Mouse (Mus musculus) forebrain, embryonic 13.5 days (tissue): Measurements from ENCODE around the gene Otx2. TPM values are rescaled to one million over a fixed set of nuclear protein-coding genes. Genes with fewer than 3 reads are reported as not detected.
A peak's percentile ranks its signal among the peaks of the same experiment; 100 is the strongest.

Experiments
- ATAC-seq: fragments of 200-750 bp; cut with Nextera tagmentation; 2 replicates; pipeline ENCODE4 v1.8.0; 2017
- H3K27ac ChIP-seq: fragments of 300-500 bp; sonication (generic); 2 replicates; pipeline ENCODE4 v1.5.1; 2015; ENCODE audit warnings: inconsistent platforms, mild to moderate bottlenecking, moderate library complexity
- H3K27me3 ChIP-seq: fragments of 300-500 bp; sonication (generic); 2 replicates; pipeline ENCODE4 v1.6.1; 2015; ENCODE audit warnings: mild to moderate bottlenecking, inconsistent platforms
- H3K36me3 ChIP-seq: fragments of 300-500 bp; sonication (generic); 2 replicates; pipeline ENCODE4 v1.6.1; 2015; ENCODE audit warnings: mild to moderate bottlenecking, inconsistent platforms; ENCODE audit not compliant: poor library complexity, severe bottlenecking
- H3K4me1 ChIP-seq: fragments of 300-500 bp; sonication (generic); 2 replicates; pipeline ENCODE4 v1.6.1; 2015; ENCODE audit warnings: inconsistent platforms
- H3K4me2 ChIP-seq: fragments of 300-500 bp; sonication (generic); 2 replicates; pipeline ENCODE4 v1.6.1; 2015; ENCODE audit warnings: inconsistent platforms, mild to moderate bottlenecking, moderate library complexity
- H3K4me3 ChIP-seq: fragments of 300-500 bp; sonication (generic); 2 replicates; pipeline ENCODE4 v1.5.1; 2015; ENCODE audit warnings: mild to moderate bottlenecking, inconsistent platforms
- H3K9ac ChIP-seq: fragments of 300-500 bp; sonication (generic); 2 replicates; pipeline ENCODE4 v1.6.1; 2015; ENCODE audit warnings: mild to moderate bottlenecking, inconsistent platforms
- H3K9me3 ChIP-seq: fragments of 300-500 bp; sonication (generic); replicated peaks from 2 replicates; pipeline ENCODE4 v1.6.1; 2016; ENCODE audit warnings: inconsistent platforms
- WGBS: fragments of 180-500 bp; shearing (Covaris S2); methylation state at CpG from one replicate; pipeline ENCODE4 v1.1.7; 2015; 5-methylcytosine and 5-hydroxymethylcytosine counted together
- polyA plus RNA-seq: library from polyadenylated mRNA; unstranded; fragments of >200 nt; fragmentation: Nextera tagmentation; extraction: Ambion mirVana; gene quantifications from 2 replicates; pipeline ENCODE4 v1.2.1, GENCODE M21; 2015

Otx2 gene
- polyA plus RNA-seq, 1 experiment from 2014 or later, result 24.9 TPM

GRCm38 (mm10) chr14:48659661-48660060 is 14.0 kb downstream of the Otx2 start:
- 49% methylated on average over 4 of the region's 4 CpGs for WGBS
- H3K9me3 ChIP-seq, result no peaks in the 10 kb centered on the region
- H3K36me3 ChIP-seq, result no peaks in the 10 kb centered on the region
- H3K4me2 ChIP-seq, result no peak overlapping the region
- peaks cover 34% of the 10 kb centered on the region for H3K4me1 ChIP-seq
- no peak overlapping the region for H3K27ac ChIP-seq
- H3K27me3 ChIP-seq, result peaks cover 93% of the 10 kb centered on the region
- no peak overlapping the region for H3K4me3 ChIP-seq
- H3K9ac ChIP-seq, result no peak overlapping the region
- ATAC-seq, result no peak

GRCm38 (mm10) chr14:48657241-48657640 is 16.4 kb downstream of the Otx2 start:
- no peak overlapping the region for H3K4me2 ChIP-seq

GRCm38 (mm10) chr14:48656711-48657110 is 16.9 kb downstream of the Otx2 start:
- H3K4me2 ChIP-seq, result no peak overlapping the region
- no peak overlapping the region for H3K9ac ChIP-seq
- H3K4me1 ChIP-seq, result peaks cover 18% of the 10 kb centered on the region
- no peak overlapping the region for H3K27ac ChIP-seq
- H3K9me3 ChIP-seq, result no peaks in the 10 kb centered on the region
- H3K27me3 ChIP-seq, result peaks cover 100% of the 10 kb centered on the region
- 59% methylated on average over 4 of the region's 4 CpGs for WGBS
- no peaks in the 10 kb centered on the region for H3K36me3 ChIP-seq
- no peak overlapping the region for H3K4me3 ChIP-seq
- no peak for ATAC-seq

More at GRCm38 (mm10) chr14:48657241-48657640, 16.4 kb downstream of the Otx2 start:
- Histone ChIP-seq H3K4me1 (peaks cover 18% of the 10 kb centered on the region), H3K9me3 (no peaks in the 10 kb centered on the region), H3K9ac (no peak overlapping the region), H3K36me3 (no peaks in the 10 kb centered on the region), H3K27ac (no peak overlapping the region), H3K27me3 (peaks cover 100% of the 10 kb centered on the region), H3K4me3 (no peak overlapping the region)
- ATAC-seq, result no peak
- 66% methylated on average over 6 of the region's 6 CpGs for WGBS

- Histone ChIP-seq H3K9ac (no peak overlapping the region), H3K27ac (no peak overlapping the region), H3K4me1 (peaks cover 21% of the 10 kb centered on the region), H3K36me3 (no peaks in the 10 kb centered on the region), H3K4me2 (peak overlapping the region; percentile 30), H3K4me3 (no peak overlapping the region), H3K27me3 (peaks cover 100% of the 10 kb centered on the region), H3K9me3 (no peaks in the 10 kb centered on the region)
- ATAC-seq, result no peak
- WGBS, result 9% methylated on average over 21 of the region's 21 CpGs
Measured at GRCm38 (mm10) chr14:48655792-48656550, 17.6 kb downstream of the Otx2 start.

GRCm38 (mm10) chr14:48655073-48655791 is 18.4 kb downstream of the Otx2 start:
- H3K27ac ChIP-seq, result peak overlapping the region; percentile 14; the same call in 1 of the 2 replicates
- peak overlapping the region; percentile 30 for H3K4me2 ChIP-seq
- no peak; the same call in 1 of the 2 replicates for ATAC-seq
- H3K27me3 ChIP-seq, result peaks cover 100% of the 10 kb centered on the region
- H3K9me3 ChIP-seq, result no peaks in the 10 kb centered on the region
- H3K36me3 ChIP-seq, result no peaks in the 10 kb centered on the region
- H3K4me1 ChIP-seq, result peaks cover 21% of the 10 kb centered on the region
- H3K9ac ChIP-seq, result no peak overlapping the region
- H3K4me3 ChIP-seq, result no peak overlapping the region
- 14% methylated on average over 33 of the region's 33 CpGs for WGBS

- Histone ChIP-seq H3K9ac (no peak overlapping the region), H3K9me3 (no peaks in the 10 kb centered on the region), H3K27ac (peak overlapping the region; percentile 14; the same call in 1 of the 2 replicates), H3K4me1 (peaks cover 21% of the 10 kb centered on the region), H3K4me3 (no peak overlapping the region), H3K4me2 (no peak overlapping the region), H3K36me3 (no peaks in the 10 kb centered on the region), H3K27me3 (peaks cover 98% of the 10 kb centered on the region)
- WGBS, result 12% methylated on average over 20 of the region's 20 CpGs
- no peak for ATAC-seq
Measured at GRCm38 (mm10) chr14:48654551-48655072, 19.0 kb downstream of the Otx2 start.

GRCm38 (mm10) chr14:48653676-48654510 is 19.7 kb downstream of the Otx2 start:
- H3K36me3 ChIP-seq, result no peaks in the 10 kb centered on the region
- H3K9ac ChIP-seq, result no peak overlapping the region
- H3K9me3 ChIP-seq, result no peaks in the 10 kb centered on the region
- ATAC-seq, result no peak
- WGBS, result 19% methylated on average over 22 of the region's 22 CpGs
- peaks cover 21% of the 10 kb centered on the region for H3K4me1 ChIP-seq
- peaks cover 91% of the 10 kb centered on the region for H3K27me3 ChIP-seq
- no peak overlapping the region for H3K4me2 ChIP-seq
- no peak overlapping the region for H3K4me3 ChIP-seq
- H3K27ac ChIP-seq, result no peak overlapping the region

- ATAC-seq, result no peak
- H3K4me1 ChIP-seq, result peaks cover 21% of the 10 kb centered on the region
- no peak overlapping the region for H3K4me3 ChIP-seq
- WGBS, result 81% methylated on average over 3 of the region's 3 CpGs
- no peak overlapping the region for H3K27ac ChIP-seq
- H3K36me3 ChIP-seq, result no peaks in the 10 kb centered on the region
- no peaks in the 10 kb centered on the region for H3K9me3 ChIP-seq
- peaks cover 87% of the 10 kb centered on the region for H3K27me3 ChIP-seq
- no peak overlapping the region for H3K9ac ChIP-seq
- H3K4me2 ChIP-seq, result no peak overlapping the region
Measured at GRCm38 (mm10) chr14:48653081-48653480, 20.5 kb downstream of the Otx2 start.

GRCm38 (mm10) chr14:48652256-48652655 is 21.4 kb downstream of the Otx2 start:
- Histone ChIP-seq H3K27me3 (peaks cover 82% of the 10 kb centered on the region), H3K9ac (no peak overlapping the region), H3K9me3 (no peaks in the 10 kb centered on the region), H3K4me3 (no peak overlapping the region), H3K36me3 (no peaks in the 10 kb centered on the region), H3K4me1 (peaks cover 21% of the 10 kb centered on the region), H3K27ac (no peak overlapping the region), H3K4me2 (no peak overlapping the region)
- ATAC-seq, result no peak
- 19% methylated on average over 12 of the region's 12 CpGs for WGBS

GRCm38 (mm10) chr14:48651471-48652211 is 22.0 kb downstream of the Otx2 start:
- Histone ChIP-seq H3K9ac (no peak overlapping the region), H3K4me3 (no peak overlapping the region), H3K4me1 (peaks cover 21% of the 10 kb centered on the region), H3K36me3 (no peaks in the 10 kb centered on the region), H3K27me3 (peaks cover 75% of the 10 kb centered on the region), H3K27ac (no peak overlapping the region), H3K4me2 (peak overlapping the region; percentile 24), H3K9me3 (no peaks in the 10 kb centered on the region)
- ATAC-seq, result no peak
- 5% methylated on average over 26 of the region's 26 CpGs for WGBS
